Mouse (Mus musculus) ES-E14 (cell line): ENCODE results near the gene Spats2. TPM values are rescaled to one million over a fixed set of nuclear protein-coding genes. Genes with fewer than 3 reads are reported as not detected.

Experiments used
- DNase-seq: peaks from one replicate; pipeline ENCODE4 v3.0.0-alpha.2; 2013; ENCODE audit warnings: low read depth, low spot score
- H3K27ac ChIP-seq: 2 replicates; pipeline ENCODE4 v1.5.1; 2012; ENCODE audit warnings: low read depth, mild to moderate bottlenecking, low read length, moderate library complexity, mixed read lengths; ENCODE audit not compliant: poor library complexity, insufficient read depth, severe bottlenecking
- H3K36me3 ChIP-seq: 2 replicates; pipeline ENCODE4 v1.6.1; 2012; ENCODE audit warnings: mild to moderate bottlenecking, low read length, moderate library complexity, mixed read lengths; ENCODE audit not compliant: control insufficient read depth, poor library complexity, insufficient read depth, severe bottlenecking
- H3K4me1 ChIP-seq, 2 experiments: fragments of 150-350 bp in 1 of 2; sonication (generic) in 1 of 2; 2 replicates each; pipeline ENCODE4 v1.6.1; 2012; ENCODE audit warnings: low read length in 2 of 2, mild to moderate bottlenecking in 1 of 2, mixed read lengths in 1 of 2; ENCODE audit not compliant: control insufficient read depth in 2 of 2, insufficient read depth in 2 of 2, poor library complexity in 1 of 2
- H3K4me3 ChIP-seq, 2 experiments: fragments of 150-350 bp in 1 of 2; sonication (generic) in 1 of 2; 2 replicates each; pipeline ENCODE4 v1.5.1; 2012; ENCODE audit warnings: low read length in 2 of 2, low read depth in 1 of 2, mild to moderate bottlenecking in 1 of 2, mixed read lengths in 1 of 2; ENCODE audit not compliant: insufficient read depth in 1 of 2, poor library complexity in 1 of 2, severe bottlenecking in 1 of 2
- H3K9ac ChIP-seq: 2 replicates; pipeline ENCODE4 v1.6.1; 2012; ENCODE audit warnings: low read depth, mild to moderate bottlenecking, low read length, mixed read lengths; ENCODE audit not compliant: poor library complexity, insufficient read depth, severe bottlenecking
- H3K9me3 ChIP-seq: fragments of 150-350 bp; sonication (generic); 2 replicates; pipeline ENCODE4 v1.6.1; 2012; ENCODE audit warnings: low read depth, mild to moderate bottlenecking, low read length; ENCODE audit not compliant: control insufficient read depth, insufficient read depth
- CHD2 ChIP-seq: IDR thresholded peaks from 2 replicates; pipeline ENCODE4 v1.6.1; 2014; ENCODE audit warnings: mild to moderate bottlenecking, low read depth, low read length, inconsistent platforms
- HCFC1 ChIP-seq: IDR thresholded peaks from 2 replicates; pipeline ENCODE4 v1.6.1; 2012; ENCODE audit warnings: low read length, inconsistent platforms, borderline replicate concordance; ENCODE audit not compliant: insufficient read depth
- MAFK ChIP-seq: IDR thresholded peaks from 2 replicates; pipeline ENCODE4 v1.6.1; 2014; ENCODE audit warnings: mild to moderate bottlenecking, low read depth, low read length, inconsistent platforms; ENCODE audit not compliant: insufficient read depth
- ZC3H11A ChIP-seq: IDR thresholded peaks from 2 replicates; pipeline ENCODE4 v1.6.1; 2012; ENCODE audit warnings: low read depth, mild to moderate bottlenecking, inconsistent platforms, low read length, borderline replicate concordance
- ZNF384 ChIP-seq: IDR thresholded peaks from 2 replicates; pipeline ENCODE4 v1.6.1; 2012; ENCODE audit warnings: low read depth, low read length, inconsistent platforms
- in situ Hi-C, 2 experiments: fragments of 600-800 bp; cut with MboI; formaldehyde crosslinking; loops; one replicate each; pipeline ENCODE4 v1.15.1; 2025; ENCODE audit warnings: low sequenced_read_pairs in 2 of 2, inconsistent platforms in 1 of 2; ENCODE audit not compliant: unreplicated experiment in 2 of 2
- total RNA-seq: library from RNA; depleted of rRNA; stranded (reverse); fragments of 300-350 nt; gene quantifications from 2 replicates; pipeline ENCODE4 v1.2.3, GENCODE M21; 2012

Gene Spats2
- total RNA-seq, 1 experiment = 21.7 TPM

GRCm38 (mm10) chr15:99095356-99095755 lies 30.4 kb upstream of the Spats2 start:
- no peak overlapping the region for H3K9ac ChIP-seq
- H3K4me3 ChIP-seq = no peak overlapping the region
- peaks cover 2 to 10% of the 10 kb centered on the region in 2 experiments; a peak in 2 of 4 replicates for H3K4me1 ChIP-seq
- H3K27ac ChIP-seq = no peak overlapping the region
- TF ChIP-seq CHD2 = no peak
- TF ChIP-seq ZC3H11A = no peak
- TF ChIP-seq ZNF384 = no peak
- no peak for TF ChIP-seq HCFC1
- no peak for TF ChIP-seq MAFK
- in situ Hi-C loops = loop anchor here (5.0 to 25.0 kb wide), 2 partner anchors 308 to 318 kb away; partner anchors contain the start of genes Wnt10b (in 2 of the 2) and Wnt1 (in 1 of the 2)
- no peaks in the 10 kb centered on the region for H3K36me3 ChIP-seq
- no peak for DNase-seq
- no peaks in the 10 kb centered on the region for H3K9me3 ChIP-seq

DNA sequence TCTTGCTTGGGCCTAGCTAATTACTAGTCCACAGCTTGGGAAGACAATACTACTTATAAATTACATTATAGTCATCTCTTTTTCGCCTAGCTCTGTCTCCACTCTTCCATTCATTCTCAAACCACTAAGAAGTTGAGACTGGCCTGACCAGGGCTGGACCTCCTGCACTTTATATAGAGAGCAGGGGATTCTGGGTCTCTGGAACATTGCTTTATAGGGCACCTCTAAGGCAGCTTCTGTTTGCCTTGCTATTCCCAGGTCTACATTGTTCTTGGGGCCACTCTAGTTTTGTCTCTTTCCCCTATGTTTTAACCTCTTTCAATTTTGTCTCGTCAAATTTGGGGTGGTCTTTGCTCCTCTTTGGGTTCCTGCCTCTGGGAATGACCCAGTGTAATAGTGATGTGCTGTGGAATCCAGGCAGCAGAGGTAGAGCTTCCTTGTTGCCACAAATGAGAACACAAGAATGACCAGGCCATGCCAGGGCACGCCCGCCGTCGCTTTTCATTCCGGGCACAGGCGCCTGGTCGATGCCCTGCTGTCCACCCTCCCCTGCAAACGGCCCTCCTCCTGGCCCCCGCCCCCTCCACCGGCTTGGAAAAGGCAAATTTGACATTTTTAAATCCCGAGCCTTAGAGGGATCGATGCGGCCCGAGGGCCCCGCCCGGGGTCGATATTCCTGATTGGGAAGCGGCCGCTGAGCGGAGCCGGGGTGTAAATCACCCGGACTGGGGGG lies 29.5 kb upstream of the Spats2 start:
- no peak for DNase-seq
- in situ Hi-C loops = loop anchor here (5.0 to 25.0 kb wide), 2 partner anchors 309 to 319 kb away; partner anchors contain the start of genes Wnt10b (in 2 of the 2) and Wnt1 (in 1 of the 2)
- Histone ChIP-seq H3K9me3 (no peaks in the 10 kb centered on the region), H3K27ac (no peak overlapping the region), H3K36me3 (no peaks in the 10 kb centered on the region; the same call in 1 of the 2 replicates), H3K4me3 (peak overlapping the region; percentile 47 to 51), H3K9ac (peak overlapping the region; percentile 10; the same call in 1 of the 2 replicates), H3K4me1 (peaks cover 2 to 11% of the 10 kb centered on the region in 2 experiments; a peak in 2 of 4 replicates)
- TF ChIP-seq MAFK (no peak), ZC3H11A (no peak), ZNF384 (no peak), HCFC1 (no peak), CHD2 (no peak)

- Histone ChIP-seq H3K9ac (peak overlapping the region; percentile 10; the same call in 1 of the 2 replicates), H3K9me3 (no peaks in the 10 kb centered on the region), H3K36me3 (no peaks in the 10 kb centered on the region; the same call in 1 of the 2 replicates), H3K27ac (no peak overlapping the region), H3K4me1 (peaks cover 2 to 13% of the 10 kb centered on the region in 2 experiments; a peak in 2 of 4 replicates), H3K4me3 (peak overlapping the region; percentile 47 to 51)
- in situ Hi-C loops = loop anchor here (5.0 to 25.0 kb wide), 2 partner anchors 310 to 320 kb away; partner anchors contain the start of genes Wnt10b (in 2 of the 2) and Wnt1 (in 1 of the 2)
- DNase-seq = no peak
- TF ChIP-seq CHD2 (no peak), ZC3H11A (no peak), MAFK (no peak), ZNF384 (no peak), HCFC1 (no peak)
These were observed 28.8 kb upstream of the Spats2 start for GRCm38 (mm10) chr15:99096831-99097500.

DNA sequence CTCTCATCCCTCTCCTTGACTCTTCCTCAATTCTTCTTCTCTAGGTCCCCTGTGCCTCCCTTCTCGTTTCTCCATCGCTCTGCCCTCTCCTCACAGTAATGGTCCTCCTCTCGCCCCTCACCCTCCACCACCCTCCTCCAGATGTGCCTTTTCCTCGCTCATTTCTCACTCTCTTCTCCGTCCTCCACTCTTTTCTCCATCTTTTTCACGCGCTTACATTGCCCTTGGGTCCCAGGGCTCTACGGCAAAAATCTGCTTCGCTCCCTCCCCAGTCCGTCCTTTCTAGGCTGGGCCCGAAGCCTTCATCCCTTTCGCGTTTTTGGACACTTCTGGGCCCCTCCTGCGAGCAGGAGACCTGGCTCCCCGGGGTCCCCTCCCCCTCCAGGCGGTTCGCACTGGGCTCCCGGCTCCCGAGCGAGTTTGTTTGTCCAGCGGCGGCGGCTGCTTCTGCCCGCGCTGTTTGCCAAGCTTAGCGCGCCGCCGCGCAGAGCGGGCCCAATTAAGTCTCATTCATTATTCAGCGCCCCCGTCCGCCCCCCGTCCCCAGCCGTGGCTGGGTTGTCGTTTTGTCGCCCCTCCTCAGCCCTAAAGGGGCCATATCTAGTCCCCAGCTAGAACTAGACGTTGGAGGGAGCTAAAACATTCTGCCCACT lies 27.8 kb upstream of the Spats2 start:
- no peaks in the 10 kb centered on the region; the same call in 1 of the 2 replicates for H3K36me3 ChIP-seq
- peak overlapping the region; percentile 19 to 67 for H3K4me3 ChIP-seq
- H3K4me1 ChIP-seq = peaks cover under 1 to 13% of the 10 kb centered on the region in 2 experiments; a peak in 2 of 4 replicates
- no peak overlapping the region for H3K9ac ChIP-seq
- in situ Hi-C loops = loop anchor here (5.0 to 25.0 kb wide), 2 partner anchors 311 to 321 kb away; partner anchors contain the start of genes Wnt10b (in 2 of the 2) and Wnt1 (in 1 of the 2)
- TF ChIP-seq ZNF384 = no peak
- no peak overlapping the region for H3K27ac ChIP-seq
- DNase-seq = no peak
- no peaks in the 10 kb centered on the region for H3K9me3 ChIP-seq
